Mouse (Mus musculus): Measurements from ENCODE around the gene Tomt.

- no peak for TF ChIP-seq CTCF (IDR thresholded peaks at IDR 0.05; ENCODE audit: control insufficient read depth, insufficient read depth, low read length)
- TF ChIP-seq POLR2A (IDR thresholded peaks at IDR 0.05; ENCODE audit: borderline replicate concordance, control insufficient read depth, low read depth, low read length): no peak
Observed at GRCm38 (mm10) chr7:101906287-101906681, at the start of gene Tomt.
